Mouse (Mus musculus) large intestine, adult 2 months (tissue): ENCODE measurements at regions not wholly inside any gene's neighbourhood (a gene's known extent, or its start where the extent isn't known, plus 50 kb on each side); places are given as distances from the start of the nearest gene placed in this dataset.

ENCODE experiments used
- DNase-seq: peaks from one replicate; pipeline ENCODE4 v3.0.0-alpha.2; 2012; ENCODE audit warnings: low read depth, low spot score
- WGBS: fragments of 180-500 bp; shearing (Covaris S2); methylation state at CpG from one replicate; pipeline ENCODE4 v1.1.7; 2018; 5-methylcytosine and 5-hydroxymethylcytosine counted together

GRCm38 (mm10) chr4:87718166-87718805 is 314.9 kb downstream of the Mllt3 start:
- 71% methylated on average over 9 of the region's 9 CpGs for WGBS
- DNase-seq = no peak

- WGBS = 86% methylated on average over 11 of the region's 11 CpGs
- DNase-seq = no peak
These were observed 317.8 kb downstream of the Mllt3 start for GRCm38 (mm10) chr4:87715212-87715933.

- 61% methylated on average over 2 of the region's 2 CpGs for WGBS
- DNase-seq = no peak
These were observed 320.5 kb downstream of the Mllt3 start for GRCm38 (mm10) chr4:87712691-87713090.

- no peak for DNase-seq
- 97% methylated on average over 3 of the region's 3 CpGs for WGBS
These were observed 320.9 kb downstream of the Mllt3 start for GRCm38 (mm10) chr4:87712286-87712685.

GRCm38 (mm10) chr4:87711185-87711827 is 321.9 kb downstream of the Mllt3 start:
- DNase-seq = no peak
- WGBS = 88% methylated on average over 8 of the region's 8 CpGs

- no peak for DNase-seq
- 44% methylated on average over 5 of the region's 5 CpGs for WGBS
These were observed 324.1 kb downstream of the Mllt3 start for GRCm38 (mm10) chr4:87708981-87709645.

- no peak for DNase-seq
- 63% methylated on average over 2 of the region's 2 CpGs for WGBS
These were observed 325.8 kb downstream of the Mllt3 start for GRCm38 (mm10) chr4:87707386-87707785.

- DNase-seq = no peak
- WGBS = 85% methylated on average over 4 of the region's 4 CpGs
These were observed 330.3 kb downstream of the Mllt3 start for GRCm38 (mm10) chr4:87702834-87703233.

GRCm38 (mm10) chr4:87702290-87702689 is 330.9 kb downstream of the Mllt3 start:
- DNase-seq = no peak
- WGBS = 87% methylated on average over 3 of the region's 3 CpGs

- DNase-seq = no peak
These were observed 332.1 kb downstream of the Mllt3 start for GRCm38 (mm10) chr4:87701024-87701423.

GRCm38 (mm10) chr4:87700508-87700907 is 332.7 kb downstream of the Mllt3 start:
- 77% methylated on average over 2 of the region's 2 CpGs for WGBS
- no peak for DNase-seq

More at GRCm38 (mm10) chr4:87701024-87701423, 332.1 kb downstream of the Mllt3 start:
- 71% methylated on average over 4 of the region's 4 CpGs for WGBS

- no peak for DNase-seq
- 76% methylated on average over 4 of the region's 4 CpGs for WGBS
These were observed 333.6 kb downstream of the Mllt3 start for GRCm38 (mm10) chr4:87699586-87699985.

GRCm38 (mm10) chr4:87698750-87699149 is 334.4 kb downstream of the Mllt3 start:
- 81% methylated on average over 3 of the region's 3 CpGs for WGBS
- no peak for DNase-seq

- 89% methylated on average over 4 of the region's 4 CpGs for WGBS
- no peak for DNase-seq
These were observed 336.2 kb downstream of the Mllt3 start for GRCm38 (mm10) chr4:87696921-87697320.

- no peak for DNase-seq
- WGBS = 83% methylated on average over 5 of the region's 5 CpGs
These were observed 337.4 kb downstream of the Mllt3 start for GRCm38 (mm10) chr4:87695811-87696210.

- DNase-seq = no peak
- 95% methylated on average over 2 of the region's 2 CpGs for WGBS
These were observed 340.4 kb downstream of the Mllt3 start for GRCm38 (mm10) chr4:87692741-87693140.

- no peak for DNase-seq
- 61% methylated on average over 1 of the region's 1 CpGs for WGBS
These were observed 348.2 kb downstream of the Mllt3 start for GRCm38 (mm10) chr4:87684952-87685351.

GRCm38 (mm10) chr4:87682783-87683182 is 350.4 kb downstream of the Mllt3 start:
- DNase-seq = no peak
- WGBS = 81% methylated on average over 2 of the region's 2 CpGs

- WGBS = 69% methylated on average over 3 of the region's 3 CpGs
These were observed 362.1 kb downstream of the Mllt3 start for GRCm38 (mm10) chr4:87671101-87671500.

GRCm38 (mm10) chr4:87670167-87670566 is 363.0 kb downstream of the Mllt3 start:
- no peak for DNase-seq
- 38% methylated on average over 2 of the region's 2 CpGs for WGBS

More at GRCm38 (mm10) chr4:87671101-87671500, 362.1 kb downstream of the Mllt3 start:
- no peak for DNase-seq
